8 mouse cellular contexts compared by ENCODE assay signal in genomic region chrX:134058987-134059712, GRCm38 (mm10). TPM values are rescaled to one million over a fixed set of nuclear protein-coding genes. Genes with fewer than 3 reads are reported as not detected.
DNase-seq lines count a peak whose midpoint lies in the region; ATAC-seq lines count a peak whose summit lies in the region.

Gene Cstf2, plus strand, starts transcription at chrX:134059187.

- intact Hi-C loops in gastrocnemius, postnatal 14 days (cut with DNase I; ENCODE audit: low total_unique reads), result no loop called here
- intact Hi-C loops in left cerebral cortex, postnatal 10 days (cut with DNase I), result no loop called here

- ATAC-seq in inflammation-experienced regulatory T-cells, adult 6 months, result peak; percentile 94
- peak; percentile 98 for ATAC-seq in megakaryocyte-erythroid progenitor cell, adult 5-6 weeks (replicated peaks; ENCODE audit: low FRiP score, low TSS enrichment, poor library complexity, severe bottlenecking)

- peak; percentile 91 for DNase-seq in adipocyte (ENCODE audit: low spot score)
- peak; percentile 88 for DNase-seq in embryo, embryonic 10 days (ENCODE audit: low spot score)
- DNase-seq in gastrocnemius, postnatal 14 days, result peak; percentile 93
- peak; percentile 91 to 95 for DNase-seq in left cerebral cortex, postnatal 10 days (ENCODE audit: extremely low spot score in 1 of 2, low spot score in 2 of 2)
- DNase-seq in right cerebral cortex, postnatal 25 days, result peak; percentile 91
- peak; percentile 91 to 94 for DNase-seq in urinary bladder, postnatal 4 days (ENCODE audit: low spot score in 2 of 2)

RNA-seq across cellular contexts. Expression of gene Cstf2, which starts in this region (rescaled TPM):
- 10 to 100 TPM; 11.3 to 12.6 TPM for total RNA-seq in gastrocnemius, postnatal 14 days (2021)
- polyA plus RNA-seq in inflammation-experienced regulatory T-cells, adult 6 months (2017; shearing (Covaris generic)), result 10 to 100 TPM; 27.1 to 42.3 (median 27.3) TPM
- total RNA-seq in left cerebral cortex, postnatal 10 days (2021), result 100 to 1,000 TPM; 131 TPM
- total RNA-seq in megakaryocyte-erythroid progenitor cell, adult 5-6 weeks (2014; fragmentation: Nextera tagmentation), result 60.4 and 71.4 TPM in 2 replicates
- 88.3 and 89.1 TPM in 2 replicates for total RNA-seq in megakaryocyte-erythroid progenitor cell, adult 5-6 weeks (2017)

Comparison
In these comparisons a context has a peak if more than half of its experiments do, and no peak if none do; other contexts are left out.
1. Peak in every context shown above with its lines: DNase-seq and ATAC-seq.
2. RNA of gene Cstf2 (total RNA-seq): 131 TPM in left cerebral cortex, postnatal 10 days and 60.4 to 89.1 TPM in megakaryocyte-erythroid progenitor cell, adult 5-6 weeks; 11.3 to 12.6 TPM in gastrocnemius, postnatal 14 days; every median in the first group is over 4 times any median in the second.